Mouse (Mus musculus) mouse embryonic stem cell (cell line): ENCODE results near the gene Vsx2.

ENCODE experiments used
- in situ Hi-C, 2 experiments: fragments of 300-500 bp; cut with MboI; formaldehyde crosslinking; loops; 1 replicate in 1 of 2; 3 replicates in 1 of 2; pipeline ENCODE4 v1.14.3; 2019 to 2020; ENCODE audit warnings: low sequenced_read_pairs in 2 of 2, low pct_unique_long_range_greater_than_20kb in 1 of 2, mixed read lengths in 1 of 2; ENCODE audit not compliant: unreplicated experiment in 1 of 2

The Vsx2 gene

GRCm38 (mm10) chr12:84570694-84571415 lies 1.3 kb downstream of the Vsx2 start:
- in situ Hi-C loops, result no loop called here

GRCm38 (mm10) chr12:84571466-84572340 lies 2.1 kb downstream of the Vsx2 start:
- in situ Hi-C loops, result no loop called here

- in situ Hi-C loops, result no loop called here
Observed at GRCm38 (mm10) chr12:84572341-84572720, 2.8 kb downstream of the Vsx2 start.

GRCm38 (mm10) chr12:84573094-84573493 lies 3.5 kb downstream of the Vsx2 start:
- in situ Hi-C loops, result no loop called here

GRCm38 (mm10) chr12:84577768-84578439 lies 8.3 kb downstream of the Vsx2 start:
- in situ Hi-C loops, result no loop called here

GRCm38 (mm10) chr12:84578440-84578770 lies 8.8 kb downstream of the Vsx2 start:
- in situ Hi-C loops, result no loop called here

GRCm38 (mm10) chr12:84581285-84581684 lies 11.7 kb downstream of the Vsx2 start:
- in situ Hi-C loops, result no loop called here

GRCm38 (mm10) chr12:84589825-84590761 lies 20.5 kb downstream of the Vsx2 start:
- in situ Hi-C loops, result no loop called here

- in situ Hi-C loops, result no loop called here
Observed at GRCm38 (mm10) chr12:84598324-84598723, 28.8 kb downstream of the Vsx2 start.

- in situ Hi-C loops, result no loop called here
Observed at GRCm38 (mm10) chr12:84604001-84604400, 34.4 kb downstream of the Vsx2 start.

GRCm38 (mm10) chr12:84605860-84606259 lies 36.3 kb downstream of the Vsx2 start:
- in situ Hi-C loops, result no loop called here

GRCm38 (mm10) chr12:84611718-84612117 lies 42.2 kb downstream of the Vsx2 start:
- in situ Hi-C loops, result no loop called here

GRCm38 (mm10) chr12:84612518-84612917 lies 43.0 kb downstream of the Vsx2 start:
- in situ Hi-C loops, result no loop called here

GRCm38 (mm10) chr12:84614001-84614400 lies 44.4 kb downstream of the Vsx2 start:
- in situ Hi-C loops, result no loop called here

GRCm38 (mm10) chr12:84614524-84614923 lies 45.0 kb downstream of the Vsx2 start:
- in situ Hi-C loops, result no loop called here

- in situ Hi-C loops, result no loop called here
Observed at GRCm38 (mm10) chr12:84616977-84617630, 47.5 kb downstream of the Vsx2 start, which contains the start of gene Abcd4. Gene Abcd4 (minus strand): TSS chr12:84617413.

- in situ Hi-C loops, result no loop called here
Observed at GRCm38 (mm10) chr12:84617663-84618062, 48.1 kb downstream of the Vsx2 start.

GRCm38 (mm10) chr12:84620975-84621374 lies 51.4 kb downstream of the Vsx2 start:
- in situ Hi-C loops, result no loop called here
